Mouse (Mus musculus) forebrain, embryonic 12.5 days (tissue): Measurements from ENCODE around the gene Tspan11. TPM values are rescaled to one million over a fixed set of nuclear protein-coding genes. Genes with fewer than 3 reads are reported as not detected.

Source experiments
- ATAC-seq: fragments of 200-750 bp; cut with Nextera tagmentation; 2 replicates; pipeline ENCODE4 v1.8.0; 2017; ENCODE audit warnings: moderate TSS enrichment; ENCODE audit not compliant: low FRiP score
- H3K27ac ChIP-seq: fragments of 300-500 bp; sonication (generic); 2 replicates; pipeline ENCODE4 v1.5.1; 2016; ENCODE audit warnings: mild to moderate bottlenecking
- H3K27me3 ChIP-seq: fragments of 300-500 bp; sonication (generic); 2 replicates; pipeline ENCODE4 v1.6.1; 2016; ENCODE audit warnings: mild to moderate bottlenecking
- H3K36me3 ChIP-seq: fragments of 300-500 bp; sonication (generic); replicated peaks from 2 replicates; pipeline ENCODE4 v1.6.1; 2016; ENCODE audit warnings: mild to moderate bottlenecking
- H3K4me1 ChIP-seq: fragments of 300-500 bp; sonication (generic); 2 replicates; pipeline ENCODE4 v1.6.1; 2016
- H3K4me2 ChIP-seq: fragments of 300-500 bp; sonication (generic); 2 replicates; pipeline ENCODE4 v1.6.1; 2016; ENCODE audit warnings: mild to moderate bottlenecking, moderate library complexity
- H3K4me3 ChIP-seq: fragments of 300-500 bp; sonication (generic); replicated peaks from 2 replicates; pipeline ENCODE4 v1.5.1; 2016; ENCODE audit warnings: mild to moderate bottlenecking
- H3K9ac ChIP-seq: fragments of 300-500 bp; sonication (generic); 2 replicates; pipeline ENCODE4 v1.6.1; 2016; ENCODE audit warnings: mild to moderate bottlenecking
- H3K9me3 ChIP-seq: fragments of 300-500 bp; sonication (generic); 2 replicates; pipeline ENCODE4 v1.6.1; 2016
- WGBS: fragments of 180-500 bp; shearing (Covaris S2); methylation state at CpG from one replicate; pipeline ENCODE4 v1.1.7; 2016; 5-methylcytosine and 5-hydroxymethylcytosine counted together
- polyA plus RNA-seq: library from polyadenylated mRNA; unstranded; fragments of >200 nt; fragmentation: Nextera tagmentation; extraction: Ambion mirVana; gene quantifications from 2 replicates; pipeline ENCODE4 v1.2.1, GENCODE M21; 2016

Gene Tspan11
- polyA plus RNA-seq, 1 experiment from 2014 or later: 13.0 TPM

DNA sequence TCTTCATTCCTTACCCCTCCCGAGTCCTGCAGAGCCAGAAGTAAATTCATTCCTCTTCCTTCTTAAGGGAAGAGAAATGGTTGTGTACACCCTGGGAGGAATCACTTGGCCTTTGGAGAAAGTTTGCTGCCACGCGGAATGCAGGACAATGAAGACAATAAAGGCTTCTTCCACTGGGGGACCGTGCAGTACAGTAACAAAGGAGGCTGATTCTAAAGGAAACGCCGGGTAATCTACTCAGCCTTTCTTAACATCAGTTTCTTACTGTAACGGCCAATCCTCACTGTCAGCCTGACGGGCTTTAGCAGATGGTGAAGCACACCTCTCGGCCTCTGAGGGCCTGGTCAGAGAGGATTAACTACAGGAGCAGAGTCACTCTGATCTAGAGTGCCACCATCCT, 25.4 kb upstream of the Tspan11 start:
- Histone ChIP-seq H3K9me3 (no peaks in the 10 kb centered on the region), H3K4me3 (no peak overlapping the region), H3K4me1 (peaks cover 6% of the 10 kb centered on the region), H3K27ac (no peak overlapping the region), H3K36me3 (no peaks in the 10 kb centered on the region), H3K9ac (no peak overlapping the region), H3K4me2 (no peak overlapping the region), H3K27me3 (no peaks in the 10 kb centered on the region)
- WGBS: 37% methylated on average over 9 of the region's 9 CpGs
- no peak for ATAC-seq

DNA sequence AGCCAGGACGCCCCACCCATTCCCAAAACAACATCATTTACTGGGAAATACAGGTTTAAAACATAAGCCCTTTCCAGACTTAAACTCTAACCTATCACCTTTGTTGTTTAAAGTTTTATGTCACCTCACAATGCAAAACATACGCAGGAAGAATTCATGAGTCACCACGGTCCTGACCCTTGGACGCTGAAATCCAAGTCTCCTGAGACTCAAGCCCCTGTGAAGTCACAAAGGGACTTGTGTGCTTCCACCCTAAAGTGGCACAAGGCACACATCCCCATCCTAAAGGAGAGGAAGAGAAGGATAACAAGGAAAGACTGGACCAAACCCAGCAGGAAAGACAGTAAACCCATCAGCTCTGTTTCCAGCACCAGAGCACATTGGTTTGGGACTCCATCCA, 22.0 kb upstream of the Tspan11 start:
- H3K27me3 ChIP-seq: no peaks in the 10 kb centered on the region
- no peak overlapping the region for H3K4me2 ChIP-seq
- H3K9ac ChIP-seq: no peak overlapping the region
- no peak overlapping the region for H3K27ac ChIP-seq
- H3K4me3 ChIP-seq: no peak overlapping the region
- H3K4me1 ChIP-seq: peaks cover 6% of the 10 kb centered on the region
- no peaks in the 10 kb centered on the region for H3K9me3 ChIP-seq
- H3K36me3 ChIP-seq: no peaks in the 10 kb centered on the region
- no peak for ATAC-seq
- 85% methylated on average over 4 of the region's 4 CpGs for WGBS

DNA sequence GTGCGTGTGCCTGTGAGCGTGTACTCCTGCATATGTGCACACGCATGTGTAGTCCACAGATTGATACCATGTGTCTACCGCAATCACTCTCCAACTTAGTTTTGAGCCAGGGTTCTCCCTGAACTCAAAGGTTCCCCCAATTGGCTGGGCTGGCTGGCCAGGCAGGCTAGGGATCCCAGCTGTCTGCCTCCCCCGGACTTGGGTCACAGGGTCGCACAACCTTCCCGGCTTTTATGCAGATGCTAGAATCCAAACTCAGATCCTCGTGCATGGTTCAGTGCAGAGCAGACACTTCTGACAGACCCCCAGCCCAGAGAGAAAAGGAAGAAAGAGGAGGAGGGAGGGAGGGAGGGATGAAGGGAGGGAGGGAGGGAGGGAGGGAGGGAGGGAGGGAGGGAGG, 18.8 kb upstream of the Tspan11 start:
- Histone ChIP-seq H3K9me3 (0 out of 2 replicates have a peak, but pooled peaks cover 6% of the 10 kb centered on the region), H3K4me1 (no peaks in the 10 kb centered on the region), H3K27me3 (no peaks in the 10 kb centered on the region), H3K4me2 (no peak overlapping the region), H3K27ac (no peak overlapping the region), H3K4me3 (no peak overlapping the region), H3K36me3 (no peaks in the 10 kb centered on the region), H3K9ac (no peak overlapping the region)
- 71% methylated on average over 8 of the region's 8 CpGs for WGBS
- ATAC-seq: no peak

DNA sequence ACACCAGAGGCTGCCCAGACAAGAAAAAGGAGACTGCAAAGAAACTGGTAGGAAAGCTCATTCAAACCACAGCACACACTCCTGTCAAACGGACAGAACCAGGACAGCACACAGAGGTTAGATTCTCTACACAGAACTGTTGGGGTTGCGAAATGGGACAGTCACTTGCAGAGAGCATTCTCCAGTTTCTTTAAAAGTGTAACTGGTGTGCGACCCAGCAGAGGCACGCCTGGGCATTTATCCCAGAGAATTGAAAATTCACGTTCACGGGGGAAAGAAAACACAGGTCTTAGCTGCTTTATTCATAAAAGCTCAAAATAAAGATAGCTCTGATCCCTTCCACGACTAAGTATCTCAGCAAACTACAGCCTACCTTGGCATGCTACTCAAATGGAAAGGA, 18.3 kb upstream of the Tspan11 start:
- Histone ChIP-seq H3K4me2 (no peak overlapping the region), H3K36me3 (no peaks in the 10 kb centered on the region), H3K4me1 (no peaks in the 10 kb centered on the region), H3K4me3 (no peak overlapping the region), H3K27ac (no peak overlapping the region), H3K9ac (no peak overlapping the region), H3K27me3 (no peaks in the 10 kb centered on the region), H3K9me3 (0 out of 2 replicates have a peak, but pooled peaks cover 6% of the 10 kb centered on the region)
- no peak for ATAC-seq
- WGBS: 87% methylated on average over 7 of the region's 7 CpGs

DNA sequence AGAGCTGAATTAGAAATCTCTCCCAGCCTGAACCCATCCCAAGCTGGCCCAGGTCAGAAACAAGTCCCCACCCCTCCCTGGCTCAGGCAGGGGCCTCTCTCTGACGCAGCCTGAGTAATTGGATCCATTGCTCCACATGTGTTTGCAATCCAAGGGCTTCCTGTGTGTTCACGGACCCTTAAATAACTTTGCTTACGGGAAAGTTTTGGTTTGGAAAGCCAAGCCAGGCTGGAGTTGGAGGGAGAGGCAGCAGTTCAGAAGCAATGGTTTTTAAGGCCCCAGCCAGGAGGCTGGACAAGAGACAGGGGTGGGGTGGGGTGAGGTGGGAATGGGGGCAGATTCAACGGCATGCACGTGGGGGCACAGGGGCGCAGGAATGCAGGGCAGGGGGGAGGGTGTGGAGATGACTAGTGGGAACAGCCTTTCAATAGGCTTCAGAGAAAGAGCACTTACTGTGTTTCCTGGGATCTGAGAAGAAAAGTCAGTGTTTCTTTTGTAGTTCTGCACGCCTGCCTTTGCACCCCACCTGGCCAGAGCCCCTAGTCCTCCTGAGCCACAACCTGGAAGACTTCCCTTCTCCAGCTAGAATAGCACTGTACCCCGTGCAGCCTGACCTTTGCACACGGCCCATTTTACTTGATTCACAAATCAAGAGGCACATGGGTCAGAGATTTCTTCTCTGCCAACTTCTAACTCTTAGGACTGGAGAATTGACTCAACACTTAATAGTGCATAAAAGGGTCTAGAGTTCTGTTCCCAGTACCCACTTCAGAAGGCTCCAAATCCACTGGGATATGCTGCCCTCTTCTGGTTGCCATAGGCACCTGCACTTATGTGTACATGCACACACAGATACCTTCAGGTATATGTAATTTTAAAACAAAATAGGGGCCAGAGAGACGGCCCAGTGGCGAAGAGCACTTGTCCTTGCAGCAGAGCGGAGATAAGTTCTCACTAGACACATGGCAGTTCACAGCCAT, 16.8 kb upstream of the Tspan11 start:
- H3K9me3 ChIP-seq: 0 out of 2 replicates have a peak, but pooled peaks cover 6% of the 10 kb centered on the region
- no peak overlapping the region for H3K9ac ChIP-seq
- ATAC-seq: no peak
- H3K27ac ChIP-seq: 0 out of 2 replicates have a peak overlapping the region, but pooled peaks have one; percentile 8
- H3K4me3 ChIP-seq: no peak overlapping the region
- H3K4me1 ChIP-seq: no peaks in the 10 kb centered on the region
- whole genome bisulfite sequencing: 77% methylated on average over 12 of the region's 12 CpGs
- H3K4me2 ChIP-seq: no peak overlapping the region
- H3K36me3 ChIP-seq: no peaks in the 10 kb centered on the region
- H3K27me3 ChIP-seq: no peaks in the 10 kb centered on the region

DNA sequence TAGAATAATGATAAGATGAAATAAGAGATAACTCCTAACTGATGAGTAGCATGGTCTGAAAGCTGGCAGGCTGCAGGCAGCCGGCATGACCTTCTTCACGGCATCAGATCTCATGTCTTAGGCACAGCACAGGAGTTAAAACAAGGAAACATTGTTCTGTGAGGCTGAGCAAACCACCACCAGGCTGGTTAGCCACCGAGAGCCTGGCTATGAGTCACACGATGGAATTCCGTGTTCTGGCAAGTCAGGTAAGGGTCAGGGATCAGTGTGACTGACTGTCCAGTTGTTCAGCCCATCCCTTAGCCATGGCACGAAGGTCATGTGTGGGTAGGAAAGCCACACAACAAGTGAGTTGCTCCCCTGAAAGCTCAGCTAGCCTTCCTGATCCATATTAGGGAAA, 16.0 kb upstream of the Tspan11 start:
- Histone ChIP-seq H3K9ac (no peak overlapping the region), H3K27ac (no peak overlapping the region), H3K4me2 (no peak overlapping the region), H3K9me3 (0 out of 2 replicates have a peak, but pooled peaks cover 6% of the 10 kb centered on the region), H3K4me1 (no peaks in the 10 kb centered on the region), H3K36me3 (no peaks in the 10 kb centered on the region), H3K27me3 (no peaks in the 10 kb centered on the region), H3K4me3 (no peak overlapping the region)
- WGBS: 89% methylated on average over 6 of the region's 6 CpGs
- no peak for ATAC-seq

DNA sequence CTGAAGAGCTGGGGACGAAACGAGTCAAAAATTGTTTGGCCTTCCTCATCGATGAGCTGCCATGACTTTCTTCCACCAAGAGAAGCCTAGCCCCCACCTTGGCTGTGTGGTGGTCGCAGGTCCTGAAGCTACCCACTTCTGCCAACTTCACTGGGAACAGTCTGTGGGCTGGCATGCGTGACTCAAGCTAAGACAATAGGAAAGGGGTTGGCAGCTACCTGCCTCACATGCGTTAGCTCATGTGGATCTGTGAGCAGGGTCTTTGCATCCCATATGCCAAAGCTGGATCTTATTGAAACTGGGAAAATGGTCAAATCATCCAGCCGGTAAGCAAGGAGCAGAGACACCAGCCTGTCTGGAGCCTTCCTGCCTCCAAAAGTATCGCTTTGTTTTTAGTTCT, 14.8 kb upstream of the Tspan11 start:
- H3K9ac ChIP-seq: no peak overlapping the region
- ATAC-seq: no peak
- no peak overlapping the region for H3K4me3 ChIP-seq
- H3K27me3 ChIP-seq: no peaks in the 10 kb centered on the region
- H3K27ac ChIP-seq: no peak overlapping the region
- no peaks in the 10 kb centered on the region for H3K4me1 ChIP-seq
- 92% methylated on average over 8 of the region's 8 CpGs for WGBS
- H3K4me2 ChIP-seq: no peak overlapping the region
- H3K9me3 ChIP-seq: 0 out of 2 replicates have a peak, but pooled peaks cover 6% of the 10 kb centered on the region
- no peaks in the 10 kb centered on the region for H3K36me3 ChIP-seq

DNA sequence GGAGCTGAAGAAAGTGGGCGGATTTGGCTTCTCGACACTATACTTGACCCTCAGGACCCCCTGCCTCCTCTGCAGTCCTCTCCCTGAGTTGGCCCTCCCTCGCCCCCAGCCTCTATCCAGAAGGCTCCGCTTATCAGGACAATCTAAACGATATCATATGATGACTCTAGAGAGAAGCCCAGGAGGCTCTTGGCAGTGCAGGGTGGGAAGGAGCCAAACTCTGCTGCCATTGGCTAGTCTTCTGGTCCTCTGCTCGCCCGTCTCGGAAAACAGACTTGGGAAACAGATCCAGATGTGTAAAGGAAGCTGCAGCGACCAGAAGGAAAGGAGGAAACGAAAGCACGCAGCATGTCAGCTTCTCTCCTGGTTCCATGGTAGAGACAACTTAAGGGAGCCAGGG, 11.5 kb upstream of the Tspan11 start:
- no peak for ATAC-seq
- Histone ChIP-seq H3K27me3 (no peaks in the 10 kb centered on the region), H3K4me2 (no peak overlapping the region), H3K4me3 (no peak overlapping the region), H3K9me3 (peaks cover 8% of the 10 kb centered on the region; the same call in 1 of the 2 replicates), H3K36me3 (no peaks in the 10 kb centered on the region), H3K4me1 (no peaks in the 10 kb centered on the region), H3K27ac (no peak overlapping the region), H3K9ac (no peak overlapping the region)
- WGBS: 87% methylated on average over 11 of the region's 11 CpGs

DNA sequence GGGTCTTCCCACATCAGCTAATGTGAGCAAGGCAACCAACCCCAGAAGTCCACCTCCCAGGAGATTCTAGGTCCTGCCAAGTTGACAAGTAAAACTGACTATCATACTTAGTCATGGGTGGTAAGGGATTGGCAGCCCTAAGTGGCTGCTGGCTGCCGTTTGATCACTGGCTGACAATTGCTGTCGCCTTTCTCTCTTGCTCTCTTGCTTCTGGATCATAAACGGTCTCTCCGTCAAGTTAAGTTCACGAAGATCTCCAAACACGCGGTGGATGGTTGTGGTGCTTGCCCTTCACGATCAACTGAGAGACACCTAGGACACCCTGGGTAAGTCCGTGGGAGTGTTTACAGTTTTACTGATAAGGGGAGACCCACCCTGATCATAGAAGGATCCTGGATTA, 11.0 kb upstream of the Tspan11 start:
- Histone ChIP-seq H3K27ac (no peak overlapping the region), H3K27me3 (no peaks in the 10 kb centered on the region), H3K36me3 (no peaks in the 10 kb centered on the region), H3K4me3 (no peak overlapping the region), H3K4me1 (no peaks in the 10 kb centered on the region), H3K4me2 (no peak overlapping the region), H3K9ac (no peak overlapping the region), H3K9me3 (peaks cover 5% of the 10 kb centered on the region; the same call in 1 of the 2 replicates)
- ATAC-seq: no peak
- WGBS: 91% methylated on average over 9 of the region's 9 CpGs

DNA sequence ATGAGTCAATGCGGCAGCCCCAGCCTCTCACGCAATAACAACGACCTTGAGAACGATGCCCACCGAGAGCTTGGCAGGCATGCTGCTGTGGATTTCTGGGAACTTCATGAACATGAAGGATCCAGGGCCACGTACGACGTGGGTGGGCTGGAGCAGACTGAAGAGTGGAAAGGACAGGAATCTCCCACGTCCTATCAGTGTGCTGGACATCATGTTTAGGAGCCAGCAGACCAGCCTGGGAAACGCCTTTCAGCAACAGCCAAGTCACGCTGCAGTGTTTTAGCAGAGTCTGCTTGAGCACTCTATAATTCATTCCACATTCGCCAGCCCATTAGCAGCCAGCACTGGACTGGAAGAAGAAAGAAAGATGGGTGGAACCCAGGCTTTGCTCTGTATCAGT, 10.4 kb upstream of the Tspan11 start:
- no peaks in the 10 kb centered on the region for H3K4me1 ChIP-seq
- no peak overlapping the region for H3K4me2 ChIP-seq
- H3K9ac ChIP-seq: no peak overlapping the region
- no peak overlapping the region for H3K4me3 ChIP-seq
- no peaks in the 10 kb centered on the region for H3K36me3 ChIP-seq
- ATAC-seq: no peak
- 87% methylated on average over 12 of the region's 12 CpGs for WGBS
- no peaks in the 10 kb centered on the region for H3K27me3 ChIP-seq
- H3K27ac ChIP-seq: no peak overlapping the region
- H3K9me3 ChIP-seq: peaks cover 5% of the 10 kb centered on the region; the same call in 1 of the 2 replicates

DNA sequence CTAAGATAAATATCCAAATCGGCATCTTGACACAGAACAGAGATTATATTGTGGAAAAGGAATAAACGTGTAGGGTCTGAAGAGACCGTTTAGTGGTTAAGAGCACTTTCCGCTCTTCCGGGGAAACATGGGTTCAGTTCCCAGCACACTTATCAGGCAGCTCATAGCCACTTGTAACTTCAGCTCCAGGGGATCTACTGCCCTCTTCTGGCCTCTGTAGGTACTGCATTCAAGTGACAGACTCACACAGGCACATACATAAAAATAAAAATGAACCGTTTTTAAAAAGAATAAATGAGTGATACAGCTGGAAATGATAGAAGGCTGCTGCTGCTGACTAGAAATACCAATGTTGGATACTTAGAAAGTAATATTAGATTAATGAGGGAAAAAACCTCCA, 7.9 kb upstream of the Tspan11 start:
- Histone ChIP-seq H3K4me2 (no peak overlapping the region), H3K9ac (no peak overlapping the region), H3K27me3 (0 out of 2 replicates have a peak, but pooled peaks cover 5% of the 10 kb centered on the region), H3K36me3 (no peaks in the 10 kb centered on the region), H3K9me3 (peaks cover 5% of the 10 kb centered on the region; the same call in 1 of the 2 replicates), H3K4me3 (no peak overlapping the region), H3K27ac (no peak overlapping the region), H3K4me1 (no peaks in the 10 kb centered on the region)
- whole genome bisulfite sequencing: 89% methylated on average over 6 of the region's 6 CpGs
- ATAC-seq: no peak

DNA sequence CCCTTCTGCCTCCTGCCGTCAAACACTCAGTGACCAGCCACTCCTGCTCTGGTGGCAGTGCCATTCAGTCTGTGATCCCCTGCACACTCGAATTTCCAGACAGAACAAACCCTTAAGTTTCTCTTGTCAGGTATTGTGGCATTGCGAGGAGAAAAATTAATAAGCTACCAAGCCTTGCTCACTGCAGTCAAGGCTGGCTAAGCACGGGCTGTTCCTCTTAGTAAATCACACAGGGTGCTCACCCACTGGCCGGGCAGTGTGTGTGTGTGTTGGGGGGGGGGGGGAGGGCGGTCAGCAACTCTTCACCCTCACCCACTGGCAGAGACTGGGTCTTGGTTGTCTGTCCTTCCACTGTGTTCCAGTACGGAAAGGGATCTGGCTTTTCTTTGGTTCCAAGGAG, 473 bp upstream of the Tspan11 start:
- H3K4me2 ChIP-seq: peak overlapping the region; percentile 83
- H3K9ac ChIP-seq: peak overlapping the region; percentile 66
- H3K4me1 ChIP-seq: peaks cover 34% of the 10 kb centered on the region
- 8% methylated on average over 7 of the region's 7 CpGs for WGBS
- H3K27ac ChIP-seq: no peak overlapping the region
- H3K9me3 ChIP-seq: no peaks in the 10 kb centered on the region
- peak overlapping the region; percentile 50 for H3K4me3 ChIP-seq
- H3K27me3 ChIP-seq: peaks cover 22% of the 10 kb centered on the region
- ATAC-seq: peak; percentile 45; the same call in 1 of the 2 replicates
- no peaks in the 10 kb centered on the region for H3K36me3 ChIP-seq
